Mouse (Mus musculus) skeletal muscle tissue, adult 2 months (tissue): ENCODE measurements around the gene Gm49510.
"Not testable (repeated sequence)": the region's sequence is repeated elsewhere in the genome, so short reads cannot be mapped to it uniquely, and the experiment has no call there.

Experiments used
- DNase-seq: peaks from one replicate; pipeline ENCODE4 v3.0.0-alpha.2; 2012; ENCODE audit warnings: low read depth, low spot score

The Gm49510 gene

DNA sequence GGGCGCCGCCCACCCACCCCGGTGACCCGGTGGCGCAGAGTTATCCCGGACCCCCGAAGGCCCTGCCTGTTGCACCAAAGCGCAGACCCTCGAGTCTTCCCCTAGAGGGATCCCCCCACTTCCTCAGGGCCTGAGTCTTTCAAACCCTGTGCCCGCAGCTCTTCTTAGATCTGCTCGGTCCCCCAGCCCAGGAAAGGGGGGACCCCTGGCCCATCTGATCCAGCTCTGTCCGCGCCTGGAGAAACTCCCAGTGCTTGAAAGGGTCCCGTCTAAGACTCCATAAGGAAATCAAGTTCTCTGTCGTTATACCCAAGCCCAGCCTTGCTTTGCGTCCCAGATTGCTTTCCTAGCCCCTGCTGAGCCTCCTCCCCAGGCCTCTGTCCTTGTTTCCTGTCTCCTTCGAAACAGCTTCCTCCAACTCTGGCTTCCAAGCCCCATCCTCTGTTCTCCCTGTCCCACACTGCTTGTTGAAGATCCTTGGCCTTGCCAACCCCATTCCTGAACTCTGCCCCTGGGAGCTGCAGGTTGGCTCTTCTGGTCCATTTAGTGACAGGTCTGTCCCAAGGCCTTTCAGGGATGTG lies 21.6 kb upstream of the Gm49510 start:
- DNase-seq = no peak

DNA sequence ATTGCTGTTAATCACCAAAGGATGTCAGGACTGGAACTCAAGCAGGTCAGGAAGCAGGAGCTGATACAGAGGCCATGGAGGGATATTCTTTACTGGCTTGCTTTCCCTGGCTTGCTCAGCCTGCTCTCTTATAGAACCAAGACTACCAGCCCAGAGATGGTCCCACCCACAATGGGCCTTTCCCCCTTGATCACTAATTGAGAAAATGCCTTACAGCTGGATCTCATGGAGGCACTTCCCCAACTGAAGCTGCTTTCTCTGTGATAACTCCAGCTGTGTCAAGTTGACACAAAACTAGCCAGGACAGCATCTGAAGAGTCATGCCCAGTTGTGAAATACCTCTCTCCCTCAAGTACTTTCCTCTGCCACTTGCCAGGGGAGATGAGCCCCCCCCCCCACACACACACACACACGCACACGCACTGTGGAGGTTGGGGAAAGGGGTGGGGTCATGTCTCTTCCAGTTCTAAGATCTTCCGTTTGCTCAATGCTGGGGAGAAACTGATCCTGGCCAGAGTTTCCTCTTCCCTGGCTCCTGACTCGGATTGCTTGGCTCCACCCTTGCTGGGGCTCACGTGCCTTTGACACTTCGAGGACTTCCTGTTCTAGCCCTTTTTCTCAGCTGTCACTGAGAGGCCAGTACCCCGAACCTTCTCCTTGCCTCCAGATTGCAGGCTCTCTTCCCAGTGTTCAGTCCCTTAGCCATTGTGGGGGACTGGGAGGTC lies 20.5 kb upstream of the Gm49510 start:
- not testable (repeated sequence) for DNase-seq

DNA sequence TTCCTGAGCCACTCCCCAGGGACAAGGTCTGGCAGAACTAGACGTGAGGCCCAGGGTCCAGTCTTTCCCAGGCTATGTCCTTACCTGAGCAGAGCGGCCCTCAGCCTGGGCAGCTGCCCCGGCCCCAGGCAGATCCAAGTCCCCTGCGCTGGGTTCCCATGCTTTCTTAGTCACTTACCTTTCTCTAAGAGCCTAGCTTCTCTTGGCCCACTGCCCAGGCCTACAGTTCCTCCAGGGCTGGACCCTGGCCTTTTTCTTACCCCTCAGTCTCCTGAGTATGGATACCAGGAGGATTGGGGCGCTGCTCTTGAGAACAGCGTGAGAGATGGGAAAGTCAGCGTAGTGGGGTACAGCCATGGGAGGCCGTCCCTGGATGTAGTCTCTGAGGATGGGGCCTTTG lies 19.0 kb upstream of the Gm49510 start:
- no peak for DNase-seq

DNA sequence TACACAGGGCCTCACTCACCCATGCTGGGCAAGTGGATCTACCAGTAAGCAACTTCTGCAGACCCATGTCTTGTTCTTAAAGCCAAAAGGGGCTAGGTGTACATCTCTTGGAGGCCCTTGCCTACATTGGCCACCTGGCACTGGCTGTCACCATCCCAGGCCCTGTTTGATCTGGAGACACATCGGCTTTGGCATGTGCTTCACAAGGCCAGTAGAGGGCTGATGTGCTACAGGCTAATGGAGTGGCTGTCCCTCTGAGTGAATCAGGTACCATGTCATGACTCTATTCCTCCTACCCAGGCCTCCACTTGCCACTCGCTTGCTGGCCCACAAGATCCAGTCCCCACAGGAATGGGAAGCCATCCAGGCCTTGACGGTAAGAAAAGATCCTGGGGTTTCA lies 17.6 kb upstream of the Gm49510 start:
- DNase-seq = no peak

DNA sequence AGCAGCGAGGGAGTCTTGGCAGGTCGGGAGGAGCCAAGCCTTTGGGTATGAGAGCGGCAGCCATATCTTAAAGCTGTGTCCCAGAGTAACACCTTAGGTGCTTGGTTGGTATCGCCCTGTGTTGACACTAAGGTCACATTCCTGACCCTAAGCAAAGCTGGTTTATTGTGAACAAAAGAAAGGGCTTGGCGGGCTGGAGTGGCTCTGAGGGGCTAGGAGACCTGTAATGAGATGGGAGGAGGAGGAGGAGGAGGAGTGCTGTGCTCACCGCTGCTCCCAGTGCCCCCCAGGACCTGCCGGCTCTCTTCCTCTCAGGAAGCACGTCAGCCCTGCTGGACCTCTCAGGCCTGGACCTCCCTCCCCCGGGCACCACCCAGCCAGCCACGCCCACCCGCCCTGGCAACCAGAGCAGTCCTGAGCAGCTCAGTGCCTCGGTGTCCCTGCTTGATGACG lies 10.0 kb upstream of the Gm49510 start:
- no peak for DNase-seq

DNA sequence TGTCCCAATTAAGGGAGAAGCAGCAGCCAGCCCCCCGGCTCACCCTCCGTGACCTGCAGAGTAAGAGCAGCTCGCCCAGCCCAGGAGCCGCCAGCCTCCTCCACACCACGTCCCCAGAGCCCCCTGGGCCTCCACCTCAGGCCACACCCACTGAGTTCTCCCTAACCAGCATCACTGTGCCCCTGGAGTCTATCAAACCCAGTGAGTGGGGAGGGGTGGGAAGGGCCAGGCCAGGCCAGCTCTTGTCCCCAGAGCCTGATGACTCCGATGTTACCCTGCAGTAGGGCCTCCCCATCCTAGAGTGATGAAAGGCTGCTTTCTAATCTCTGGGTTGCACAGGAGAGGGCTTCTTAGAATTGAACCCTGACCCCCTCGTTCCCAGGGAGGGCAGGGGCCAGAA lies 7.0 kb upstream of the Gm49510 start:
- no peak for DNase-seq

DNA sequence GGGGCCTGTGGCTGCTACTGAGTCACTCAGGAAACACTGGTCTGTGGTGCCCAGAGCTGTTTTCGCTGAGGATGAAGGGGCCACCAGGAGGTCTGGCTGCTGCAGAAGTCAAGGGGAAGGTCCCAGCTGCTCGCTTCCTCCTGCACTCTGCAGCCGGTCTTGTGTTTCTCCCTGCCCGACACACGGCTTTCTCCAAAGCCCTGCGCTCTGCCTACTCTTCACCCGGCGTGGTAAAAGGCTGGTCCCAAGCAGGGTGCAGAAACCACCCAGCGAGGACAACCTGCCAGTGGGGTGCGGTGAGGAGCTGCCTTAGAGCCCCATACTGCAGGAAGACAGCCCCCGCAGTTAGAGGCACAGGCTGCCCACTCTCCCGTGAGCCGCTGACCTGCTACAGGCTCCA lies 4.7 kb upstream of the Gm49510 start:
- DNase-seq = no peak

DNA sequence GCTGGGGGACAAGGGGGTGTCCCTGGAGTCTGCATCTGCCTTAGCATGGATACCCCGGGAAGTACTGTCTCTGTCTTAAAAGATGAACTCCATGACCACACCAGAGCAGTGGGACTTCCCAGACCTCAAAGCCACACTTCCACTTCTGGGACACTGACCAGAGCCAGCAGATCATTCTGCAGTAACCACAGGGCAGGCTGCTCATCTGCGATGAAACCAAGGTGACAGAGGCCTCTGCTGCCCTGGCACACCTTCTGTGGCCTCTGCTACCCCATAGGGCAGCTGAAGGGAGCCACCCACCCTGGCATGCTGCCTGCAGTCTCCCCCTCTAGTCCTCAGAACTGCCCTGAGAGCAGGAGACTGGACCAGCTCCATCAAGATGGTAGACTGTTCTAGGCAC lies 3.7 kb upstream of the Gm49510 start:
- DNase-seq = no peak

DNA sequence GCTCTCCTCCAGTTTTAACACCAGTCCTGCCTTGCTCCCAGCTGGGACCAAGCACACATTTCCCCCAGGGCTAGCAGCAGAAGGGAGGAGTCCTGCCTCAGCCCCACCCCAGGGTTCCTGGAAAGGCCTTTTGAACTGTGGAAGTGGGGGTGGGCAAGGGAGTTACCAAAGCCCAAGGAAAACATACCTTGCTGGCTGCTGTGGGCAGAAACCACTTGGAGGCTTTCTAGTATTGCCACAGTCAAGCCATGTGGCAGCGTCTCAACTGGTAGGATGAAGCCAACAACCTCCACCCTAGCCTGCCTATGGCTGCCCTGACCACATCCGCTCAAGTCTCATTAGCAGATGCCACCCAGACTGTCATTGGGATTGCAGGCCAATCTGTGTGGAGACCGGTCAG lies 3.3 kb upstream of the Gm49510 start:
- DNase-seq = no peak

DNA sequence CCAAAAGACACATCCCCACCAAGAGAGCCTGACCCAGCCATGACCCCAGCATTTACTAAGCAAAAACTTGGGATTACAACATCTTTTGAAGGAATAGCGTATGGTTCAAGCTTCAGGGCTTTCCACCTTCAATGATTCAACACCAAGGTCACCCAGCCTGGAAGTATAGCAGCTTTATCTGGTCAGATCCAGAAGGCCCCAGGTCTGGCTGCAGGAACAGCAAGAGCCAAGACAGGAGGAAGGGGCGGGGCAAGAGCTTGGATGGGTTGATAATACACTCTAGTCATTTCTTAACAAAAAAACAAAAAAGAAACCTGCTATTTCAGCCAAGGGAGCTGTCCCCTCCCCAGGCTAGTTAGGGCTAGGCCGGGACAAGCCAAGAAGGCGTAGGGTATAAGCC lies 2.0 kb upstream of the Gm49510 start:
- no peak for DNase-seq

DNA sequence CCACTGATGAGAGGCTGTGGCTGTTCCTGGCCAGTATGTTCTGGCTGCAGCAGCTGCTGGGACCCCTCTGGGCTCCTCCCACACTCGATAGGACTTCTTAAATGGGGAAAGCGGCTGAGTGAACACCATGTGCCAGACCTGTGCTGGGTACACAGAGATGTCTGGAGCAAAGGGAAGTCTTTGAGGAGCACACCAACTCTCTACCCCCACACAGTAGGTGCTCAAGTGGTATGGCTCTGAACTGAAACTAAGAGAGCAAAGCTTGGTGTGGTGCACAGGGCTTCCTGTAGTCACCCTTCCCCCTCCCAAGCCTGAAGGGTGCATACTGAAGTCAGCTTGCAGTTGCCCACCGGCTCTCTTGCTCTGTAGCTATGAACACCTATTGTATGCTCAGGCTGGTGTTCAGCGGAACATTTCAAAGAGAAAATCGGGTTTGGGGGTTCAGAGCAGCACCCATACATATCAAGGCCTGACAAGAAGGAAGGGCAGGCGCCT lies 913 bp upstream of the Gm49510 start:
- DNase-seq = no peak

DNA sequence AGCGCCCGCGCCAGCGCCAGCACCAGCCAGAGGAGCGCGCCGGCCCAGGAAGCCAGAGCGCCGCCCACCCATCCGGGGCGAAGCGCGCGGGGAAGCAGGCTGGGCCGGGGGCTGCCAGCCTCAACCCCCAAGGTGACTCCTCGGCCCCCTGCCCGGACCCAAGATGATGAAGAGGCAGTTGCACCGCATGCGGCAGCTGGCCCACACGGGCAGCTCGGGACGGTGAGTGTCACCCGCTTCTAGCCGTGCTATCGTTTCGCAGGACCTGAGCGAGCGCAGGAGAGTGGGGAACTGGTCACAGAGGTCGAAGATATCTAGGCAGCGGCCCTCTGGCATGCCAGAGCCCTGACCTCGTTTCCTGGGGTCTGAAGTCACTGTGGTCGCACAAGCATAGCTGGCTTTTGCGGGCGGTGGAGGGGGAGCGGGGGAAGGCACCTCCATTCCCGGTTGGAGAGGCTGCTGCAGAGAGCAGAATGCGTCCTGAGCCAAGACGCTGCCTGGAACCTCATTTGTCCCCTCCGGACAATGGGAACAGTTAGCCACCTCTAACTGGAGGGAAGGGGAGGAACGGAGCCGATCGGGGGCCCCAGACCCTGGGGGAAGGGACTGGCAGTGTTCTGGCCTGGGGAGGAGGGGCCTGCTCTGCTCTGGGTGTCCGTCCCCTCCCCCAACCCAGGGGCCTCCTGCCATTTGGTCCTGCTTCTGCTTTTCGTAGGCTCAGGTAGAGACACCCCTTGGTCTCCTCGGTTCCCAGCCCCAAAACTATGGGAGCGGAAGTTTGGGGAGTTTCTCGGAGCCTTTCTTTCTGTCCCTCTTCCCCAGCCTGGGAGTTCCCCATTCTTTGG lies 495 bp downstream of the Gm49510 start, which contains the start of gene Sh3bp1:
Sh3bp1 (plus strand) TSS at position 29 of the 845 bp plus-strand sequence.
- no peak for DNase-seq

DNA sequence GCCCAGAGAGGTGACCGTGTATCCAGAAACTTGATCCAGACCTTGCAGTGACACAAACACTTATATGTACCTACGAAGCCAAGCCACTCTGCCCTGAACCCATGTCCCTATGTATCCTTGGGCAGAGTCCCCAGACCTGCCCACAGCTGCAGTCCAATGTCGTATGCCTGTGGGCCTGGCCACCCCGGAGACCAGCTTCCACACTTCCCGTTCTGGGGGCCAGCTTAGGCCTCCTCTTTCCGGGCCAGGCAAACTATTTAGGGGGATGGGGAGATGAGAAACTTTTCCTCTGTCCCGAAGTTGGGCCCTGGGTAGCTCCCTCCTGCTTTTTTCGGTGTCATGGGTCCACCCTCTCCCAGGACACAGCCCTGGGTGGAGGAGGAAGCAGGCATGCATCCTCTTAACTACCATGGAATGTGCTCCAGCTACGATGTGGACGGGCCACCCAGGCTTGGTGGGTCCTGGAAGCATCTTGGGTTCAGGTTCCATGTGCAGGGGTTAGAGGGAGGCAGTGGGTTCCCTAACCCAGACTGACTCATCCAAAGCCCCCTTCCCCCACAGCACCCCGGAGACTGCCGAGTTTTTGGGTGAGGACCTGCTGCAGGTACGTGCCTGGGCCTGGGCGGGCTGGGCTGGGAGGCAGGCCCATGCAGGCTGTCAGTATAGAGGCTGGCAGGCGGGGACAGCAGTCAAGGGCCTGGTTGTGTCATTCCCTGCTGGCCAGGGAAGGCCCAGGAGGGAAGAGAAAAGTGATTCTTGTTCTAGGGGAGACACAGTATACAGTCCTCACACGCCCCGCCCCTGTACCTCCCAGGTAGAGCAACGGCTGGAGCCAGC lies 1.3 kb downstream of the Gm49510 start:
- DNase-seq = no peak

DNA sequence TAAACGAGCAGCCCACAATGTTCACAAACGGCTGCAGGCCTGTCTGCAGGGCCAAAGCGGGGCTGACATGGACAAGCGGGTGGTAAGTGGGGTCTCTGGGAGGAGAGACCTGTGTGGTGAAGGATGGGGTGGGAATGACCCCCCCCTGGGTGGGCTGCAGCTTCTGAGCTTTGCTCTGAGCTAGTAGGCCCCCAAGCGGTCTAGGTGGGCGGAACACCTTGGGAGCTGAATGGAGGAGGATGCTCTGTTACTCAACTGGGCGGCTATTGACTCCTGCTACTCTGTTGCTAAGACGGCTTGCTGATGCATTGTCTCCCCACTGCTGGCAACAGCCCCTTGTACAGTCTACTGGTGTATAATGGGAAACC lies 1.9 kb downstream of the Gm49510 start:
- no peak for DNase-seq

DNA sequence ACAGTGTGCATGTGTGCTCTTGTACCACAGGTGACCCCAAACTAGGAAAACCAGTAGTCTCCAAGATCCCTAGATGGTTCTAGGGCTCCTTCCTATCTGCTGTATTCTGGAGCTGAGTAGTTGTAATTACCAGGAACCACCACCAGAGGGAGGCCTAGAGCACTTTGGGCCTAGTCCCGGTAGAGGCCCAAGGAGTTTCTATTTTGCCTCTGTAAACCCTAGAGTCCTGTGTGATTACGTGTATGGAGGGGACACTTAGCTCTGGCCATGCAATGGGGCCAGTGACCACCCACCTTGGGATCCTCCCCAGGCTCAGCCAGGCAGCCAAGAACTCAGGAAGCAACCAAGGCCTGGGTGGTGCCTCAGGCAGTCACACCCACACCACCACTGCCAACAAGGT lies 3.8 kb downstream of the Gm49510 start:
- DNase-seq = peak; percentile 72

DNA sequence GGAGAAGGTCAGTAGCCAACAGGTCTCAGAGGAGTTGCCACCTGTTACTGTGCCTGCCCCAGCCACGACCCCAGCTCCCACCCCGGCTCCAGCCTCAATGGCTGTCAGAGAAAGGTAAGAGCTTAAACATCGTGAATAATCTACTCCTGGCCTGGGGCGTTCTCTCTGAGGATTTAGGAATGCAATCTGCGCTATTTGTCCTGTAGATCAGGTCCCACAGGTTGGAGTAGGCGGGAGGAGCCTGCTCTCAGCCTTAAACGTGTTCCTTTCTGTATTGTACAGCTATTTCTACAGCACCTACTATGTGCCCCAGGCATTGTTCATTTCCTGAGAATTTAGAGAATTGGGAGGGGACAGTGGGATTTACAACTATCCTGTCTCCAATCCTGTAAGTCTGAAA lies 8.9 kb downstream of the Gm49510 start:
- no peak for DNase-seq

DNA sequence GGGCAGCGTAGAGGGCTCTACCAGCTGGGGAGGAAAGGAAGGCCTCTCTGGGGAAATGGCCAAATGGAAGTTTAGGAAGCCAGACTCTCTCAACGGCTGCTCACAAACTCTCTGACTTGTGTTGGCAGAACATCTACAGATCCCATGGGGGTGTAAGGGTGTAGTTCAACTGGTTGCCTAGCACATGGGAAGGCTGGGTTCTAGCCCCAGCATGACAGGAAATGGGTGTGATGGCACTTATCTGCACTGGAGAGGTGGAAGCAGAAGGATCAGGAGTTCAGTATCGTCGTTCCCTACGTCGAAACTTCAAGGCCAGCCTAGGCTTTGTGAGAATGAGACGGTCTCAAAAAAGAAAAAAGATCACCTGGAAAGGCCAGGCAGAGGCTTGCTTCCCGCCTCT lies 9.5 kb downstream of the Gm49510 start:
- no peak for DNase-seq

DNA sequence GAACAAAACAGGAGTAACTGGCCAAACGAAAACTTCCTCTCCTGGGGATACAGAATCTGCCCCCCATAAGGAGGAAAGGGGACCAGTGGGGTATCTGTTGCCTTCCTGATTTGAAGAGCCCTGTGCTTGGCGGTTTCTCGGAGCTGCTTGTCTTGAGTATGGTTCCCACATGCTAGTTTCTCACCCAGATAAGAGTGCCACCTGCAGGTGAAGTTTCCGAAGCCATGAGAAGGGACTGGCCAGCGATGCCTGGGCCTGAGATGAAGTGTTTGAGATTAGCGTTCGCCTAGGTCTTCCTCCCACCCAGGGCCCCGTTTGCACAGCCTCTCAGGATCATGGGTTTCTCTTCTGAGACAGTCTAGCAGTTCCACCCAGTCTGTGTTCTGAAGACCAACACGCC lies 12.6 kb downstream of the Gm49510 start:
- DNase-seq = no peak

DNA sequence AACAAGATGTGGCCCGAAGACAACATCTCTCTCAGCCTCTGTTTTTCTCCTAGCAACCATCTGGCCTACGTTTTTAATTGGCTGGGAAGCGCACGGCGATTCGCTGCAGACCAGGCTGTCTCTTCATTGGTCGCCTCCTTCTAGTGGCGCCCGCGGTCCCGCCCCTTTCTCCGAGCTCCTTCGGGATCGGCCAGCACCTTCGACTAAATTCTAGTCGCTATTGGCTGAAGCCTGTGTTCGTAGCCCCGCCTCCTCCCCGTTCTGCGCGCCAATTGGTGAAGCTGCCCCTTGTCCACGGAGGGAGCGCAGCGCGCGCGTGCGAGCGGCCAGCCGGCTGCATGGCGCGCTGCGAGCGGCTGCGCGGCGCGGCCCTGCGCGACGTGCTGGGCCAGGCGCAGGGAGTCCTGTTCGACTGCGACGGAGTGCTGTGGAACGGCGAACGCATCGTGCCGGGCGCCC lies 14.2 kb downstream of the Gm49510 start, which contains the start of gene Pdxp:
Pdxp (plus strand) TSS at position 288 of the 459 bp plus-strand sequence.
- DNase-seq = peak; percentile 91

DNA sequence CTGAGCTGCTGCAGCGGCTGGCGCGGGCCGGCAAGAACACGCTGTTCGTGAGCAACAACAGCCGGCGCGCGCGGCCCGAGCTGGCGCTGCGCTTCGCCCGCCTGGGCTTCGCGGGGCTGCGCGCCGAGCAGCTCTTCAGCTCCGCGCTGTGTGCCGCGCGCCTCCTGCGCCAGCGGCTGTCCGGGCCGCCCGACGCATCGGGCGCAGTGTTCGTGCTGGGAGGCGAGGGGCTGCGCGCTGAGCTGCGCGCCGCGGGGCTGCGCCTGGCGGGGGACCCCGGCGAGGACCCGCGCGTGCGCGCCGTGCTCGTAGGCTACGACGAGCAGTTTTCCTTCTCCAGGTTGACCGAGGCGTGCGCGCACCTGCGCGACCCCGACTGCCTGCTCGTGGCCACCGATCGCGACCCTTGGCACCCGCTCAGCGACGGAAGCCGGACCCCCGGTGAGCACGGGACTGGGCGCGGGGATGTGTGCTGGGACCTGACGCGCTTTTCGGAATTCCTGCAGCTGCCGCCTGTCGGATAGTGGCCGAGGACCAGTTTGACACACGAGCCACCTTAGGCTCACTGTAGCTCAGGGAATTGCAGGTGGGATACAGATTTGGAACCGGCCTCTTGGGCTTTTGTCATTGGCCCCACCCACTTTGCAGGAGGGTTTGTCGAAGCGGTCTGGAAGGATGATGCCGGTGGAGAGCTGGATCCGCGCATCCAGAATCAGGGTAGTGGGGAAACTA lies 14.8 kb downstream of the Gm49510 start:
- DNase-seq = no peak
